Mouse (Mus musculus) hindbrain, embryonic 10.5 days (tissue): ENCODE data around the gene Mterf1b. TPM values are rescaled to one million over a fixed set of nuclear protein-coding genes. Genes with fewer than 3 reads are reported as not detected.
"Not testable (repeated sequence)": the region's sequence is repeated elsewhere in the genome, so short reads cannot be mapped to it uniquely, and the experiment has no call there.

Experiments
- DNase-seq: peaks from one replicate; pipeline ENCODE4 v3.0.0-alpha.2; 2017; ENCODE audit warnings: low spot score
- H3K27ac ChIP-seq: fragments of 300-500 bp; sonication (generic); 2 replicates; pipeline ENCODE4 v1.5.1; 2016; ENCODE audit warnings: mild to moderate bottlenecking, moderate library complexity
- H3K27me3 ChIP-seq: fragments of 300-500 bp; sonication (generic); 2 replicates; pipeline ENCODE4 v1.6.1; 2016; ENCODE audit warnings: mild to moderate bottlenecking; ENCODE audit not compliant: poor library complexity, insufficient read depth, severe bottlenecking
- H3K36me3 ChIP-seq: fragments of 300-500 bp; sonication (generic); 2 replicates; pipeline ENCODE4 v1.6.1; 2016; ENCODE audit warnings: mild to moderate bottlenecking, moderate library complexity
- H3K4me1 ChIP-seq: fragments of 300-500 bp; sonication (generic); replicated peaks from 2 replicates; pipeline ENCODE4 v1.6.1; 2016; ENCODE audit warnings: mild to moderate bottlenecking
- H3K4me3 ChIP-seq: fragments of 300-500 bp; sonication (generic); 2 replicates; pipeline ENCODE4 v1.5.1; 2016; ENCODE audit warnings: mild to moderate bottlenecking, moderate library complexity
- H3K9me3 ChIP-seq: fragments of 300-500 bp; sonication (generic); 2 replicates; pipeline ENCODE4 v1.6.1; 2016; ENCODE audit warnings: mild to moderate bottlenecking, moderate library complexity
- WGBS: fragments of 180-500 bp; shearing (Covaris S2); methylation state at CpG from one replicate; pipeline ENCODE4 v1.1.7; 2016; 5-methylcytosine and 5-hydroxymethylcytosine counted together
- polyA plus RNA-seq: library from polyadenylated mRNA; unstranded; fragments of >200 nt; fragmentation: Nextera tagmentation; extraction: Ambion mirVana; gene quantifications from 2 replicates; pipeline ENCODE4 v1.2.1, GENCODE M21; 2016

Gene Mterf1b
- polyA plus RNA-seq, 1 experiment from 2014 or later, result 1.8 TPM

- Histone ChIP-seq H3K4me1 (peaks cover 10% of the 10 kb centered on the region), H3K4me3 (no peak overlapping the region), H3K27me3 (no peaks in the 10 kb centered on the region), H3K9me3 (0 out of 2 replicates have a peak, but pooled peaks cover 6% of the 10 kb centered on the region), H3K36me3 (no peaks in the 10 kb centered on the region), H3K27ac (no peak overlapping the region)
- WGBS, result 35% methylated on average over 1 of the region's 1 CpGs
- no peak for DNase-seq
Observed at GRCm38 (mm10) chr5:4195086-4195485, 2.9 kb downstream of the Mterf1b start.

DNA sequence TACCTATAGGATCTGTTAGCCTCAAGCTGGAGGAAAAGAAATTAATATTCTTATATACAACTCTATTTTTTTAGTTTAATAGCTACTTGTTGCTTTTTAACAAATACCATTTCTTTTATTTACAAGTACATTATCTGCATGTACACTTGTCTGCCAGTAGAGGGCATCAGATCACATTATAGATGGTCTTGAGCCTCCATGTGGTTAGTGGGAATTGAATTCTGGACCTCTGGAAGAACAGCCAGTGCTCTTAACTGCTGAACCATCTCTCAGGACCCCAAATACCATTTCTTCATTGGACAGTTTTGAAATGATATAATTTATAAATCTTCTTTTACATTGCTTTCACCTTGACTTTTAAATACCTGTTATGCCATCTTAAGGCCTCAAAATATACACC lies 9.2 kb downstream of the Mterf1b start:
- Histone ChIP-seq H3K36me3 (no peaks in the 10 kb centered on the region), H3K4me3 (no peak overlapping the region), H3K27me3 (no peaks in the 10 kb centered on the region), H3K4me1 (no peaks in the 10 kb centered on the region), H3K9me3 (0 out of 2 replicates have a peak, but pooled peaks cover 3% of the 10 kb centered on the region), H3K27ac (no peak overlapping the region)
- no peak for DNase-seq

- not testable (repeated sequence) for H3K4me1 ChIP-seq, H3K27me3 ChIP-seq, H3K36me3 ChIP-seq, DNase-seq, H3K9me3 ChIP-seq, H3K4me3 ChIP-seq, H3K27ac ChIP-seq
- 95% methylated on average over 19 of the region's 19 CpGs for WGBS
Observed at GRCm38 (mm10) chr5:4202276-4202810, 10.2 kb downstream of the Mterf1b start.

DNA sequence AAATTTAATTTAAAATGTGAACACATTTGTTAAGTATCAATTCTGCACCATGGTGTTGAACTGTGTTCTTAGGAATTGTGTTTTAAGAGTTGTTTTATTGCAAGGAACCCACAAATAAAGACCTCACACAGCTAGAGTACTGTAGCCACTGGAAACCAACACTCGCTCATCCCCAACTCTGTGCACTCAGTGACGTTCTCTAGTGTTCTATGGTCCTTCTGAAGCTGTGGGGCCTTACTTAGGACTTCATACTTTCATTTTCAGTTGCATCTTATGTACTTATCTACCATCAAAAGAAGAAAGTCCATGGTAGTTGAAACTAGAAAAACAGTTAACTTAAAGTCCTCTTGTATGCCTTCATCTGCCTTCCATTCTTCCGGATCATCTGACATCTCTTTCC lies 17.9 kb downstream of the Mterf1b start:
- H3K36me3 ChIP-seq, H3K4me3 ChIP-seq, H3K27ac ChIP-seq, H3K9me3 ChIP-seq, H3K27me3 ChIP-seq, H3K4me1 ChIP-seq, DNase-seq: not testable (repeated sequence)
- 90% methylated on average over 3 of the region's 3 CpGs for WGBS

DNA sequence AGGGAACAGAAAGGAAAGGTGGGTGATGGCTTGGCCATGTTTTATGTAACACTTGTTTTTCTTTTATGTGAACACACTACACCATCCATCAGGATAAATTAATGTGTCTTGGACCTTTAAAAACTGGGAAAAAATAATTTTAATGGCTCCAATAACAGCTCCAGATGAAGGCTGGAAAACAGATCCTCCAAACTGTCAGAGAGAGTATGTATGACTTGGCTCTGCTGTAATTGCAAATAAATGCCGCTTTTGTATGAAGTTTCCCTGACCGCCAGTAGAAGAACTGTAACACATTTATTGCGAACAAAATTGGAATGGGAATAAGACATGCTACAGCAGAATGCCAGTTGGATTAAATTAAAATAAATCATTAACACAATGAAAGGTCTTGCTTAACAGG lies 29.1 kb downstream of the Mterf1b start:
- DNase-seq, result no peak
- Histone ChIP-seq H3K36me3 (no peaks in the 10 kb centered on the region), H3K4me1 (no peaks in the 10 kb centered on the region), H3K9me3 (no peaks in the 10 kb centered on the region), H3K4me3 (no peak overlapping the region), H3K27me3 (no peaks in the 10 kb centered on the region), H3K27ac (no peak overlapping the region)
- WGBS, result 95% methylated on average over 3 of the region's 3 CpGs

- Histone ChIP-seq H3K4me1 (no peaks in the 10 kb centered on the region), H3K4me3 (no peak overlapping the region), H3K27ac (no peak overlapping the region), H3K9me3 (no peaks in the 10 kb centered on the region), H3K27me3 (no peaks in the 10 kb centered on the region), H3K36me3 (no peaks in the 10 kb centered on the region)
- 86% methylated on average over 6 of the region's 6 CpGs for whole genome bisulfite sequencing
- DNase-seq, result no peak
Observed at GRCm38 (mm10) chr5:4221981-4222623, 29.9 kb downstream of the Mterf1b start.

DNA sequence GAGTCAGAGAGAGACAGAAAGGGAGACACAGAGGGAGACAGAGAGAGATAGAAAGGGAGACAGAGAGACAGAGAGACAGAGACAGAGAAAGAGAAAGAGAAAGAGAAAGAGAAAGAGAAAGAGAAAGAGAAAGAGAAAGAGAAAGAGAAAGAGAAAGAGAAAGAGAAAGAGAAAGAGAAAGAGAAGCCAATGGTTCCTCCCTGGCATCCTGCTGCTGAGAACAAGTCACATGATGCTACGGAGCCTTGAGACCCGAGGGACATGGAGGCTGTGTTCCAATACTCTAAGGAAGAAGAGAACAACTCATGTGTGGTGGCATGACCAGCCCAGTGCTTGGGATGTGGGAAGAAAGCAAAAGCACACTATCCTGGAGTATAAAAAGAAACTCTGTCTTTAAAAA lies 40.0 kb downstream of the Mterf1b start:
- Histone ChIP-seq H3K4me3 (no peak overlapping the region), H3K9me3 (no peaks in the 10 kb centered on the region), H3K4me1 (peaks cover under 1% of the 10 kb centered on the region; the same call in 1 of the 2 replicates), H3K27ac (no peak overlapping the region), H3K27me3 (no peaks in the 10 kb centered on the region), H3K36me3 (no peaks in the 10 kb centered on the region)
- 91% methylated on average over 2 of the region's 2 CpGs for WGBS
- DNase-seq, result no peak

DNA sequence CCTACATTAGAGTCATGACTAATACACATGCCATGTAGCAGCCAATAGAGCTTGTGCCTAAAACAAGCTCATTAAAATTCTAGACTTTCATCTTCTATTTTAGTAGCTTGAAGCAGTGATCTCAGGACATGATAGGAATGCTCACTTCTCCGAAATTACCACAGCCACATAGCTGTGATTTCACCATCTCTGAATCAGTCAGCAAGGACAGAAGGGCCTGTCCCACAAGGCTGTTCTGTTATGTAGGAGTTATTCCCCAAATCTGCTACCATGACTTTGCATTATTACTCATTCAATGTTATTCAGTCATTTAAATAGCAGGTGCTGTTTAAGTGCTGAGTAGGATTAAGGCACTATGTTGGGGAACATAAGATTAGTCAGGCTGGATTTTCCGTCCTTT lies 42.3 kb downstream of the Mterf1b start:
- Histone ChIP-seq H3K27me3 (0 out of 2 replicates have a peak, but pooled peaks cover 3% of the 10 kb centered on the region), H3K4me1 (peaks cover 4% of the 10 kb centered on the region; the same call in 1 of the 2 replicates), H3K9me3 (no peaks in the 10 kb centered on the region), H3K36me3 (no peaks in the 10 kb centered on the region), H3K27ac (no peak overlapping the region), H3K4me3 (no peak overlapping the region)
- no peak for DNase-seq
- WGBS, result 82% methylated on average over 2 of the region's 2 CpGs

DNA sequence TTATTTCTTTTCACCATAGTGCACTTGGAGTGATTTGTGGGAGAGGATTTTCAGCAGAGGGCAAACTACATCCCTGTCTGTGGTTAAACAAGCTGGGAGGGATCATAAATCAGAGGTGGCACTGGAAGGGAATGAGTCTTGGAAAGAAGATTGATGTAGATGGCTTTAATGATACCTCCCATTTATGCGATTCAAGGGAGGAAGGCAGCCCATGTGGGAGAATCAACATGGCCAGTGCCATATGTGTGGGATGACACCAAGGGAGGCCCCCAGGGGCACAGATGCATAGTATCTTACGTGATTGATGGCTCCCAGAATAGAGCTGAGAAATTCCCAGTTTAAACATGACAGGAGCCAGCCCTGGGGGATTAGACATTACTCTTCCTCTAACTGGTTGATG lies 48.0 kb downstream of the Mterf1b start:
- Histone ChIP-seq H3K9me3 (no peaks in the 10 kb centered on the region), H3K27me3 (0 out of 2 replicates have a peak, but pooled peaks cover 3% of the 10 kb centered on the region), H3K27ac (no peak overlapping the region), H3K36me3 (no peaks in the 10 kb centered on the region), H3K4me1 (peaks cover 4% of the 10 kb centered on the region; the same call in 1 of the 2 replicates), H3K4me3 (no peak overlapping the region)
- WGBS, result 69% methylated on average over 2 of the region's 2 CpGs
- DNase-seq, result no peak

GRCm38 (mm10) chr5:4245004-4245403 lies 52.8 kb downstream of the Mterf1b start:
- H3K4me1 ChIP-seq, result no peaks in the 10 kb centered on the region
- DNase-seq, result no peak
- no peak overlapping the region for H3K4me3 ChIP-seq
- H3K27ac ChIP-seq, result no peak overlapping the region
- no peaks in the 10 kb centered on the region for H3K36me3 ChIP-seq
- 85% methylated on average over 3 of the region's 3 CpGs for WGBS
- no peaks in the 10 kb centered on the region for H3K9me3 ChIP-seq
- no peaks in the 10 kb centered on the region for H3K27me3 ChIP-seq

- H3K4me3 ChIP-seq, result no peak overlapping the region
- H3K27me3 ChIP-seq, result no peaks in the 10 kb centered on the region
- H3K4me1 ChIP-seq, result no peaks in the 10 kb centered on the region
- 67% methylated on average over 2 of the region's 2 CpGs for WGBS
- H3K27ac ChIP-seq, result no peak overlapping the region
- DNase-seq, result no peak
- H3K9me3 ChIP-seq, result no peaks in the 10 kb centered on the region
- H3K36me3 ChIP-seq, result no peaks in the 10 kb centered on the region
Observed at GRCm38 (mm10) chr5:4246095-4246494, 53.9 kb downstream of the Mterf1b start.
